Mouse (Mus musculus) heart, adult 2 months (tissue): Measurements from ENCODE around the gene Crlf3. TPM values are rescaled to one million over a fixed set of nuclear protein-coding genes. Genes with fewer than 3 reads are reported as not detected.

ENCODE experiments used
- DNase-seq, 2 experiments: peaks; one replicate each; pipeline ENCODE4 v3.0.0; 2021
- H3K27ac ChIP-seq: fragments of 200-600 bp; 2 replicates; pipeline ENCODE4 v1.8.1; 2022
- H3K27me3 ChIP-seq: fragments of 200-500 bp; 2 replicates; pipeline ENCODE4 v1.6.1; 2012; ENCODE audit warnings: mild to moderate bottlenecking, low read length, inconsistent platforms, mixed read lengths; ENCODE audit not compliant: control insufficient read depth, insufficient read depth
- H3K36me3 ChIP-seq: fragments of 200-500 bp; 2 replicates; pipeline ENCODE4 v1.6.1; 2012; ENCODE audit warnings: low read length, inconsistent platforms; ENCODE audit not compliant: control insufficient read depth, insufficient read depth
- H3K4me1 ChIP-seq: fragments of 200-500 bp; 2 replicates; pipeline ENCODE4 v1.6.1; 2011; ENCODE audit warnings: low read length; ENCODE audit not compliant: control insufficient read depth, insufficient read depth
- H3K4me3 ChIP-seq: fragments of 200-600 bp; 2 replicates; pipeline ENCODE4 v1.8.1; 2022
- H3K79me2 ChIP-seq: fragments of 200-500 bp; replicated peaks from 2 replicates; pipeline ENCODE4 v1.6.1; 2012; ENCODE audit warnings: mild to moderate bottlenecking, inconsistent platforms, low read length, moderate library complexity, mixed read lengths; ENCODE audit not compliant: control insufficient read depth, insufficient read depth
- H3K9ac ChIP-seq: fragments of 200-500 bp; 2 replicates; pipeline ENCODE4 v1.6.1; 2012; ENCODE audit warnings: low read depth, mild to moderate bottlenecking, control low read depth, inconsistent platforms, low read length, mixed read lengths
- CTCF ChIP-seq: fragments of 200-600 bp; IDR thresholded peaks from 2 replicates; pipeline ENCODE4 v1.8.1; 2022; ENCODE audit warnings: antibody characterized with exemption, mild to moderate bottlenecking, moderate library complexity
- EP300 ChIP-seq: fragments of 200-500 bp; IDR thresholded peaks from 2 replicates; pipeline ENCODE4 v1.6.1; 2011; ENCODE audit warnings: low read depth, low read length, control low read depth; ENCODE audit not compliant: insufficient read depth
- POLR2A ChIP-seq: fragments of 200-500 bp; IDR thresholded peaks from 2 replicates; pipeline ENCODE4 v1.6.1; 2011; ENCODE audit warnings: mild to moderate bottlenecking, low read depth, low read length, control low read depth; ENCODE audit not compliant: insufficient read depth
- WGBS: fragments of 180-500 bp; shearing (Covaris S2); methylation state at CpG from one replicate; pipeline ENCODE4 v1.1.7; 2018; 5-methylcytosine and 5-hydroxymethylcytosine counted together
- intact Hi-C: fragments of 180-260 bp; cut with DNase I; formaldehyde crosslinking; loops from one replicate; pipeline ENCODE4 v1.15.1; 2025
- polyA plus RNA-seq: library from polyadenylated mRNA; depleted of rRNA; stranded (reverse); fragments of >200 nt; gene quantifications from 2 replicates; pipeline ENCODE4 v1.2.3, GENCODE M21; 2012
- total RNA-seq, 2 experiments: library from RNA; stranded (reverse); gene quantifications; 2 replicates each; pipeline ENCODE4 v1.2.3; 2021

The Crlf3 gene
- total and polyA plus RNA-seq, 3 experiments: 8.0 to 10.9 (median 10.8) TPM

- Histone ChIP-seq H3K27ac (no peak overlapping the region), H3K79me2 (no peaks in the 10 kb centered on the region), H3K27me3 (no peaks in the 10 kb centered on the region), H3K4me1 (no peaks in the 10 kb centered on the region; the same call in 1 of the 2 replicates), H3K9ac (no peak overlapping the region), H3K36me3 (no peaks in the 10 kb centered on the region), H3K4me3 (no peak overlapping the region)
- 43% methylated on average over 3 of the region's 3 CpGs for WGBS
- DNase-seq: no peak
- intact Hi-C loops: no loop called here
- no peak for TF ChIP-seq POLR2A
- TF ChIP-seq CTCF: no peak
- no peak for TF ChIP-seq EP300
These were observed 9.9 kb upstream of the Crlf3 start for GRCm38 (mm10) chr11:80090555-80091164.

GRCm38 (mm10) chr11:80089817-80090214, 9.0 kb upstream of the Crlf3 start:
- under 1% methylated on average over 14 of the region's 14 CpGs for WGBS
- no peak for DNase-seq
- no peaks in the 10 kb centered on the region for H3K79me2 ChIP-seq
- H3K27me3 ChIP-seq: no peaks in the 10 kb centered on the region
- H3K4me3 ChIP-seq: peak overlapping the region; percentile 97
- TF ChIP-seq POLR2A (no peak), CTCF (no peak), EP300 (no peak)
- H3K36me3 ChIP-seq: no peaks in the 10 kb centered on the region
- H3K27ac ChIP-seq: no peak overlapping the region
- H3K4me1 ChIP-seq: no peaks in the 10 kb centered on the region; the same call in 1 of the 2 replicates
- peak overlapping the region; percentile 66 for H3K9ac ChIP-seq
- intact Hi-C loops: loop anchor here (5.0 kb wide), 2 partner anchors 52 to 92 kb away; partner anchors contain the start of genes Rnf135 and Tefm

DNA sequence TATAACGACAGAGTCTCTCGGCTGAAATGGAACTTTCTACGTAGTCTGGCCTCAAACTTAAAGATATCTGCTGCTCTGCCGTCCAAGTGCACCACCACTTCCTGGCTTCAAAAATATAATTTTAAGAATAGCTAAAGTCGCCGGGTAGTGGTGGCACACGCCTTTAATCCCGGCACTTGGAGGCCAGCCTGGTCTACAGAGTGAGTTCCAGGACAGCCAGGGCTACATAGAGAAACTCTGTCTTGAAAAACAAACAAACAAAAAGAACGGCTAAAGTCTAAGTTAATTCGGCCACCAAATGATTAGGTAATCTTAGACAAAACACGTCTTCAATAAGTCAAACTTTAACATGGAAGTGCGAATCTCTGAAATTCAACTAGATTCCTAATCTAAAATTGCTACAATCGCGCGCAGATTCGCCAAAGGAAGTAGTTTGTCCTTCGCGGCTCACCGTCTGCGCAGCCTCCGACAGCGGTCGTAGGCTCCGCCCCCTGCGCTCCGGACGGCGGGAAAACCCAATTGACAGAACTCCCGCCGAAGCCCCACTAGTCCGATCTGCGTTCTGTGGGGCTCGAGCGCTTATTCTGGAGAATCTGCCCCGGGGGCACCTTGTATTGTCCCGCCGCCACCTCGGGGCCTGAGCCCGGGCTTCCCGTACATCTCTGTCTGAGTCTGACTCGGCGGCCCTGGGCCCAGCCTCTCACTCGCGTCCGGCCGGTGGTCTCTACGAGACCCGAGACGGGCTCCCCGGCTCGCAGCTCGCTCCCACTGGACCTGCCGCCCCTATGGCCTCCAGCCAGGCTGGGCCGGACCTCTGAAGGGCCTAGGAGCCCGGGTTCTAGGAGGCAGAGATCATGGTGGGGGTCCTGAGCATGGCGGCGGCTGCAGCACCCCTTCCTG, 8.4 kb upstream of the Crlf3 start, which contains the start of gene Atad5:
TSS of gene Atad5 (plus strand) at position 484 of the 900 bp plus-strand sequence.
- Histone ChIP-seq H3K4me3 (peak within 1 kb of the TSS; percentile 97), H3K36me3 (no peaks in the 10 kb centered on the region), H3K4me1 (no peaks in the 10 kb centered on the region; the same call in 1 of the 2 replicates), H3K9ac (peak within 1 kb of the TSS; percentile 66), H3K27ac (peak within 1 kb of the TSS; percentile 67), H3K79me2 (no peaks in the 10 kb centered on the region), H3K27me3 (no peaks in the 10 kb centered on the region)
- intact Hi-C loops: loop anchor here (5.0 kb wide), 2 partner anchors 53 to 93 kb away; partner anchors contain the start of genes Rnf135 and Tefm
- DNase-seq: peak; percentile 90 to 96
- TF ChIP-seq CTCF: 0 out of 2 replicates have a peak, but pooled peaks have one; percentile 5
- TF ChIP-seq EP300: peak; percentile 67; the same call in 1 of the 2 replicates
- TF ChIP-seq POLR2A: no peak; the same call in 1 of the 2 replicates
- WGBS: 3% methylated on average over 57 of the region's 57 CpGs

DNA sequence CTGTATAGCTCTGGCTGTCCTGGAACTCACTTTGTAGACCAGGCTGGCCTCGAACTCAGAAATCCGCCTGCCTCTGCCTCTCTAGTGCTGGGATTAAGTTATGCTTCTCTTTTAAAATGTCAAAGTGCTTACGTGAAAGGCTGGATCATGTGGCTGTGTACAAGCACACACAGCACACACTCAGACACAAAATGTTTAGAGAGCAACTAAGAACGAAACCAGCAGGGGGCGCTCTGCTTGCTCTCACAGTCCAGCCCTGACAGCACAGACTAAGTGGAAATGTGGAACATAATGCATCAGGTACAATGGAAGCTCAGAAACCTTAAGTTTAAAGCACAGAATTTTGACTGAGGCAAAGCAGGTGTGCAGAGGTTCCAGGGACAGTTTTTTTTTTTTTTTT, 6.1 kb upstream of the Crlf3 start:
- H3K4me1 ChIP-seq: no peaks in the 10 kb centered on the region; the same call in none of the 2 replicates
- H3K27me3 ChIP-seq: no peaks in the 10 kb centered on the region
- H3K9ac ChIP-seq: no peak overlapping the region
- DNase-seq: peak; percentile 82 to 83
- WGBS: 4% methylated on average over 5 of the region's 5 CpGs
- H3K4me3 ChIP-seq: no peak overlapping the region
- no peak overlapping the region for H3K27ac ChIP-seq
- H3K79me2 ChIP-seq: no peaks in the 10 kb centered on the region
- intact Hi-C loops: loop anchor here (2.0 to 5.0 kb wide), 3 partner anchors 55 to 122 kb away; partner anchors contain the start of genes Rhot1, Rnf135 and Tefm
- H3K36me3 ChIP-seq: no peaks in the 10 kb centered on the region
- no peak for TF ChIP-seq POLR2A
- TF ChIP-seq CTCF: peak; percentile 86
- TF ChIP-seq EP300: 0 out of 2 replicates have a peak, but pooled peaks have one; percentile 29

DNA sequence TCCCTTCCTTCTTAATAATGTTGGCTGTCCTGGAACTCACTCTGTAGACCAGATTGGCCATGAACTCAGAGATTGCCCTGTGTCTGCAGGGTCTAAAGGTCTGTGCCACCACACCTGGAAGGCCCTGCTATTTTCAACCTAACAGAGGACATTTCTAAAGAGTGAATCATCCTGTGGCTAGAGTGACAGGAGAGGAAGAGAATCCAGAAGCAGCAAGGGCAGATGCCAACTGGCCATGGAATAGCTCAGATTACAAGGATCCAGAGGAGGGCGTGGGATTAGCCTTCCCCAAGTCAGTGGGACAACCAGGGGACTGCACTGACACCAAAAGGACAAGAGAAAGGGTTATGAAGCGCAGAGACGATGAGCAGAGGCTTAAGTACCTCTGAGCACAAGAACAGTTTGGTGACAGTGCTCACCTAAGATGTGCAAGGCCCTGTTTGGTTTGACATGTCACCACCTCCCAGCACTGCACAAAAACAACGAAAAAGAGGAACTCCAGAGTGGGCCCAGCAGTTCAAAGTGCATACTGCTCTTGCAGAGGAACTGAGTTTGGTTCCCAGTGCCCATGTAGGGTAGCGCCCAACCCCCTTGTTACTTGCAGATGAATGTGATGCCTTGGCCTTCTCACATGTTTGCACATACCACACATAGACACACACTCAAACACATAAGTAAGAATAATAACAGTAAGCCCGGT, 4.7 kb upstream of the Crlf3 start:
- TF ChIP-seq POLR2A (no peak), EP300 (no peak)
- H3K9ac ChIP-seq: no peak overlapping the region
- DNase-seq: peak in 1 of 2 experiments; percentile 31
- H3K4me1 ChIP-seq: peaks cover 2% of the 10 kb centered on the region
- H3K79me2 ChIP-seq: no peaks in the 10 kb centered on the region
- H3K27me3 ChIP-seq: no peaks in the 10 kb centered on the region
- no peak overlapping the region for H3K27ac ChIP-seq
- no peak overlapping the region for H3K4me3 ChIP-seq
- WGBS: 63% methylated on average over 6 of the region's 6 CpGs
- intact Hi-C loops: loop anchor here (2.0 to 5.0 kb wide), 3 partner anchors 57 to 123 kb away; partner anchors contain the start of genes Rhot1, Rnf135 and Tefm
- no peaks in the 10 kb centered on the region for H3K36me3 ChIP-seq
